Mouse (Mus musculus): Measurements from ENCODE around the gene Pabpn1.

Gene Pabpn1

GRCm38 (mm10) chr14:54893651-54894181 is 1.4 kb downstream of the Pabpn1 start:
- DNase-seq (ENCODE audit: low spot score in 2 of 2) = peak; percentile 98

- DNase-seq (ENCODE audit: low spot score in 2 of 2) = peak in 1 of 2 experiments; percentile 62
Measured at GRCm38 (mm10) chr14:54894296-54895151, 2.2 kb downstream of the Pabpn1 start.

- no peak for DNase-seq (ENCODE audit: low spot score in 2 of 2)
Measured at GRCm38 (mm10) chr14:54897445-54897844, 5.1 kb downstream of the Pabpn1 start.

GRCm38 (mm10) chr14:54900383-54900782 is 8.1 kb downstream of the Pabpn1 start:
- DNase-seq (ENCODE audit: low spot score in 2 of 2) = peak; percentile 58 to 60

GRCm38 (mm10) chr14:54903641-54904040 is 11.3 kb downstream of the Pabpn1 start:
- DNase-seq (ENCODE audit: low spot score in 2 of 2) = no peak

GRCm38 (mm10) chr14:54908682-54909081 is 16.4 kb downstream of the Pabpn1 start:
- no peak for DNase-seq (ENCODE audit: low spot score in 2 of 2)

GRCm38 (mm10) chr14:54912109-54912850 is 20.0 kb downstream of the Pabpn1 start:
- no peak for DNase-seq (ENCODE audit: low spot score in 2 of 2)

- peak; percentile 62 to 70 for DNase-seq (ENCODE audit: low spot score in 2 of 2)
Measured at GRCm38 (mm10) chr14:54912886-54913285, 20.6 kb downstream of the Pabpn1 start, which contains the start of gene Slc22a17. TSS of gene Slc22a17 (minus strand) at chr14:54913132.

- DNase-seq (ENCODE audit: low spot score in 2 of 2) = no peak
Measured at GRCm38 (mm10) chr14:54913343-54913742, 21.0 kb downstream of the Pabpn1 start.

GRCm38 (mm10) chr14:54920076-54920685 is 27.9 kb downstream of the Pabpn1 start:
- no peak for DNase-seq (ENCODE audit: low spot score in 2 of 2)

- DNase-seq (ENCODE audit: low spot score in 2 of 2) = peak; percentile 72 to 79
Measured at GRCm38 (mm10) chr14:54924641-54925348, 32.5 kb downstream of the Pabpn1 start.

- DNase-seq (ENCODE audit: low spot score in 2 of 2) = peak; percentile 79 to 81
Measured at GRCm38 (mm10) chr14:54925349-54926342, 33.3 kb downstream of the Pabpn1 start, which contains the start of gene Efs. TSS of gene Efs (minus strand) at chr14:54926126.

GRCm38 (mm10) chr14:54926401-54927158 is 34.3 kb downstream of the Pabpn1 start:
- DNase-seq (ENCODE audit: low spot score in 2 of 2) = peak; percentile 84

- DNase-seq (ENCODE audit: low spot score in 2 of 2) = no peak
Measured at GRCm38 (mm10) chr14:54927296-54927695, 35.0 kb downstream of the Pabpn1 start.

GRCm38 (mm10) chr14:54929801-54930200 is 37.5 kb downstream of the Pabpn1 start:
- no peak for DNase-seq (ENCODE audit: low spot score in 2 of 2)

GRCm38 (mm10) chr14:54930431-54930830 is 38.1 kb downstream of the Pabpn1 start:
- DNase-seq (ENCODE audit: low spot score in 2 of 2) = no peak

GRCm38 (mm10) chr14:54932645-54933150 is 40.4 kb downstream of the Pabpn1 start, which contains the start of gene Il25:
TSS of gene Il25 (plus strand) at chr14:54932695.
- no peak for DNase-seq (ENCODE audit: low spot score in 2 of 2)

GRCm38 (mm10) chr14:54935904-54936830 is 43.9 kb downstream of the Pabpn1 start, which contains the start of gene Cmtm5:
TSS of gene Cmtm5 (plus strand) at chr14:54936261.
- DNase-seq (ENCODE audit: low spot score in 2 of 2) = no peak
